Mouse (Mus musculus): ENCODE measurements around the gene Slc11a2. TPM values are rescaled to one million over a fixed set of nuclear protein-coding genes. Genes with fewer than 3 reads are reported as not detected.

The Slc11a2 gene
- total RNA-seq, 1 experiment from 2014 or later = 5.1 TPM

DNA sequence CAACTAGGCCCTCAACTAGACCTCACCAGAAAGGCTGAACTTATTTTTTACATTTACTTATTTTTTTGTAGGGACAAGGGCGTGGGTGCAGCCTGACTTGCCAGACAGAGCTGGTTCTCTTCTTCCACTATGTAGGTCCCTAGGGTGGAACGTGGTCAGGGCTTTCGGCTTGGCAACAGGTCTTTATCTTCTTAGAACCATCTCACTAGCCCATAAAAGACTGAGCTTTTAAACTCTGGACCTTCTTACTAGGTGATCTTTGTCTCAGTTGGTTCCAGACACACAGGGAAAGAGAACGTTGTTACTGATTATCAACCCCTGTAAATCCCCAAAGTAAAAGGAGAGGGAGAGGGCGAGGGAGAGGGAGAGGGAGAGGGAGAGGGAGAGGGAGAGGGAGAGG lies 11.6 kb downstream of the Slc11a2 start:
- no peak for ATAC-seq (replicated peaks; ENCODE audit: insufficient number of reproducible peaks, low FRiP score, low TSS enrichment, poor library complexity, severe bottlenecking)

DNA sequence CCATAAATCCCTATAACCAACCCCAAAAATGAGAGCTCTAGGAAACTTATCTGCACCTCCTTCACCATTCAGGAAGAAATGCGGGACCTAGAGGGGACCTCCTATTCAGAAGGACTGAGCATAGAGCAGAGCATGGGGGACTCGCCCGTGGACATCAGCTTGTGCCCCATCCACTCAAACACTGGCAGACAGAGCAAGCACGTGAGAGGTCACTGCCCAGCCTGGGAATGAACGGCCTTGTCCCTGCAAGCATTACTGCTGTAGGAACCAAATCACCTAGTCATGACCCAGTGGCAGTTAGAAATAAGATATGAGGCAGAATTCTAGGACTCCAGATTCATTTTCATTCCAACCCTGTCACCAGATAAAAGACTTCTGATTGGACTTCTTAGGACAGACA lies 13.1 kb downstream of the Slc11a2 start:
- ATAC-seq (replicated peaks; ENCODE audit: insufficient number of reproducible peaks, low FRiP score, low TSS enrichment, poor library complexity, severe bottlenecking) = no peak

DNA sequence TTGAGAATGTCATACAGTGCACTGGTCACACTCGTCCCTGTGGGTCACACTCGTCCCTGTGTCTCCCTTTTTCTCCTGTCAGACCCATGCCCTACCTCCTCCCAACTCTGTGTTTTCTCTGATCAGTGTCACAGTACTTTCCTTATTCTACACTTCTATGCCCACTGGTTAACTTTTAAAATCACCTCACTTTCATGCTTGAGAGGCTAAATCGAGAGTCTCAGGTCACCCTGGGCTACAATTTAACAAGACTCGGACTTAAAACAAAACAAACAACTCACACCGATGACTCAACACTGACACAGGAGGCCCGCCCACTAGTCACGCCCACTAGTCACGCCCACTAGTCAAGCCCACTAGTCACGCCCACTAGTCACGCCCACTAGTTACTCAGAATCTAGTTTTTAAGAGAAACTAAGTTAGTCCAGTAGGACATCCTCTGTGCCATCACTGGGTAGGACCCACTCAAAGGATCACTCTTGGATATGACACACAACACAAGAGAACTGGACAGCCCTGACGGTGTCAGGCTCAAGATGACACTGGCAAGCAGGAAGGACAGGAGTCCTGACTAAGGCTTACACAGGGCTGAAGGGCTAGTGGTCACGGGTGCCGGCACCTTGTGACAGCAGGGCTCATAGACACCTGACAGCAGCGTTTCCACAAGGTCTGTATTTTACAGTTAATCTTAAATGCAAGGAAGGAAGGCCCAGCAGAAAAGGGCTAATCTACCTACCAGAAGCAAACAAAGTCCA lies 13.8 kb downstream of the Slc11a2 start:
- peak; percentile 89 for ATAC-seq (replicated peaks; ENCODE audit: insufficient number of reproducible peaks, low FRiP score, low TSS enrichment, poor library complexity, severe bottlenecking)

DNA sequence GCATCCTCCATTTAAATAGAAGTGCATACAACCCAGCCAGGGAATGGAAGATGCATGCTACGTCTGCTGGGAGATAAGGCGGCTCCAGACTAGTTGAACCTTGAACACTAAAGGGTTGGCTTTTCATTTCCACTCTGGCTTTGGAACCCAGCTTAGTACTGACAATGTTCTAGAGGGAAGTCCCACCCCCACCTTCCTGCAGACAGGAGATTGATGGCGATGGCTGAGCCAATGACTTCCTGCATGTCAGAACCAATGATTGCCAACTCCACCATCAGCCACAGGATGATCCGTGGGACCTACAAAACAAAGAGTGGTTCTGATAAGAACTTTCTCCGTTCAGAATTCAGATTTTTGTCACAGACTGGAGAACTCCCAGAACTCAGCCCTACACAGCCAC lies 18.8 kb downstream of the Slc11a2 start:
- no peak for ATAC-seq (replicated peaks; ENCODE audit: insufficient number of reproducible peaks, low FRiP score, low TSS enrichment, poor library complexity, severe bottlenecking)

DNA sequence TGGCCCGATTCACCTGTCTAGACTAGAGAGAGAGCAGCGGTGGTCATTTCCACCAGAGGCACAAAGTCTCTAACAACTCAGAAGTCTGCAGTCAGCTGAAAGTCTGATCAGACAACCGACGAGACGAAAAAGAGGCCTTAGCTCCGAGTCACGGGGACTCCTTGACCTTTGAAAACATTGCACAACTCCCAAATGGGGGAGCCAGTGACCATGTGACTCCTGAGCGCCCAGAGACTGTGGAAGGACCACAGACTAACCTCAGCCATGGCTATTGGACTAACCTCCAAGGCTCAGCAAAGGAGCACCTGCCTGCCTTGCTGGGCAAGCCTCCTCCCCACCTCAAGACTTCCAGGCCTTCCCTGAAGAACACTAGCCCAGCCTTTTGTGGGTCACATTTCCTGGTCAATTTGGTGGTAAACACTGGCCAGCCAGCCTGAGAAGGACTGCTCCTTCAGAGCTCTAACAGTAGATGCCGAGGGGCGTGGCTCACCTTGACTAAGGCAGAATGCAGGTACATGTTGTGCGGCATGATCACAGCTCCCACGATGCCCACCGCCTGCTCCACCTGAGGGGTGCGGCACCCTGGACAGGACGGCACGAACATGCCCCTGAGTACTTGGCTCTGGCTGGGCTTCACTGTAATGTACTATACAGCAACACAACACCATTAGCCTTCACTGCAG lies 21.4 kb downstream of the Slc11a2 start:
- peak; percentile 61 for ATAC-seq (replicated peaks; ENCODE audit: insufficient number of reproducible peaks, low FRiP score, low TSS enrichment, poor library complexity, severe bottlenecking)

DNA sequence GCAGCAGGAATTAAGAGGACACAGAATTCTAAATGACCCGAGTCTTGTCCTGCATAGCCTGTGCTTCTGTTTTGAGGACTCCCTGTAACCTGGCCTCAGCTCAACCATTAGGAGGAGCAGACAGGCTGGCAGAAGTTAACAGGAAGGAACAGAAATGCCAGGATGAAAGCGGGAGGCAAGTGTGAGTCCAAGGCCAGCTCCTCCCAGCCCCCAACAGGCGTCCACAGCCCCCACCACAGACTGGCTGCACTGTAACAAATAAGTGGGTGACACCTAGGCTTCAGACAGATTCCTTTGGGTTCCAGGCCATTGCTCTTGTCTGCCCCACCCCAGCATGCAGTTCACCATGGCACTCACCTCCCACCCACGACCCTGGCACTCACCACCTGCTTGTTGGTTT lies 22.1 kb downstream of the Slc11a2 start:
- ATAC-seq (replicated peaks; ENCODE audit: insufficient number of reproducible peaks, low FRiP score, low TSS enrichment, poor library complexity, severe bottlenecking) = no peak

DNA sequence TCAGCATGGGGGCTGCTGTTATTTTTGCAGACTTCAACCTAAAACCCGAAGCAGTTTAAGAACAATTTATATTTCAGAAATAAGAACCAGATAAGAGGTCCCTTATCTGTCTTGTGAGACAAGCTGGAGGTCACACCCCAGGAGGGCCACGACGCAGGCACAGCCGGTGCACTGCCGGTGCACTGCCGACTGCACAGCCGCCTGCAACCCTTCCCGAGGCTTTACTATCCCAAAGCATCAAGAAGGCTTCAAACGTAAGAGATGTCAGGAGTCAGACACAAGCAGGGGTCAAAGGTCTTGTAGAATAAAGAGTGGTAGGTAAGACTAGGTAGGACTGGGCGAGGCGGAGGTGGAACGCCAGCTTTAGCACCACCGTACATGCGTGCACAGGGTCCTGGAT lies 22.5 kb downstream of the Slc11a2 start:
- ATAC-seq (replicated peaks; ENCODE audit: insufficient number of reproducible peaks, low FRiP score, low TSS enrichment, poor library complexity, severe bottlenecking) = no peak

DNA sequence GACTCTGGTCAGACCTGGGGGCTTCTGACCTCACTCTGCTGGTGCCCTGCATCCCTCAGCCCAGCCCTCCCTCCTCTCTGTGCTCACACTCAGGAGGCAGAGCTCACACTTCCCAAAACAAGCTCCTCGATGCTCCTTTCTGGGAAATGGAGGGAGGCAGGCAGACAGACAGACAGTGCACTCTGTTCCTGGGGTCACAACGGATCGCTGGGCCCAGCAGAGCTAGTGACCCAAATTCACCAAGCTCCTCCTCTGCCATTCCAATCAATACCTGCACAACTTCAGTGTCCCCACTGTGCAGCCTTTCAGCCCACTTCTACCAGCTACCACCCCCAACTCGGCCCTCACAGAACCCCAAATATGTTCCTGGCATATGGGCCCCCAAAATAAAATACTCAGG lies 23.1 kb downstream of the Slc11a2 start:
- no peak for ATAC-seq (replicated peaks; ENCODE audit: insufficient number of reproducible peaks, low FRiP score, low TSS enrichment, poor library complexity, severe bottlenecking)

DNA sequence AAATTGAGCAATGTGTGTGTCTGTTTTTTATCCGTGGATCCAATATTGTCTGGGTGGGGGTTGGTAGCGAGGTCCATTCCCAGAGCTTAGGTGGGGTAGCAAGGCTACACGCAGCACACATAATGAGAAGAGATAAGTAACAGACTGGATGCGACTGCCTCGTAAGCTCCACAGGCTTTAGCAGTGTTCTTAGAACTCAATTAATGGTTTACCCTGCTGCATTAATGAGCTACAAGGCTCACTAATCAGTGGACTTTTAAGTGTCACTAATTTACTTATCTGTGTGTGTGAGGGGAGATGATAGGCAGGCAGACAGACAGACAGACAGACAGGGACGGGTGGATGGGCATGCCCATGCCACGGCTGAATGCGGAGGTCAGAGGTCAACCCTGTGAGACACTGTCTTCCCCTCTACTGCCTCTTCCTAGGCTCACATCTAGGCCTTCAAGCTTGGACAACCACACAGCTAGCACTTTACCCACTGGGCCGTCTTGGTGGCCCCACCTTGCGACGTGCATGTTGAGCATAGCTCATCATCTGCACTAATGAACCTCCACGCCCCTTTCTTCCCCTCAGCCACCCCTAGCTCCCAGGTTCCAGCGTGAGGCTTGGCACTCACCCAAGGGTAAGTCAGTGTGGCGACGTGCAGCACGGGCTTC lies 24.2 kb downstream of the Slc11a2 start:
- no peak for ATAC-seq (replicated peaks; ENCODE audit: insufficient number of reproducible peaks, low FRiP score, low TSS enrichment, poor library complexity, severe bottlenecking)

DNA sequence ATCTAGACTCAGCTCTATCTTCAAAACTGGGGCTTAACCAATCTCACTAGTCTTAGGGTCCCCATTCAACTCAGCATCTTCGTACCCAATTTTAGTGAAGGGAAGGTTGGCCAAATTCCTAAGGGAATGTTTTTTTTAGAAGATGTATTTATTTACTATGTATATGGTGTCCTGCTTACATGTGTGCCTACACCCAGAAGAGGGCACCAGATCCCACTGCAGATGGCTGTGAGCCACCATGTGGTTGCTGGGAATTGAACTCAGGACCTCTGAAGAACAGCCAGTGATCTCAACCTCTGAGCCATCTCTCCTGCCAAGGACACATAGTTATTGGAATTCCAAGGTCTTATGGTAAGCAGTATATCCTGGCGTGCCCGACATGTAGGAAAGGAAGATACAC lies 29.3 kb downstream of the Slc11a2 start:
- no peak for ATAC-seq (replicated peaks; ENCODE audit: insufficient number of reproducible peaks, low FRiP score, low TSS enrichment, poor library complexity, severe bottlenecking)

DNA sequence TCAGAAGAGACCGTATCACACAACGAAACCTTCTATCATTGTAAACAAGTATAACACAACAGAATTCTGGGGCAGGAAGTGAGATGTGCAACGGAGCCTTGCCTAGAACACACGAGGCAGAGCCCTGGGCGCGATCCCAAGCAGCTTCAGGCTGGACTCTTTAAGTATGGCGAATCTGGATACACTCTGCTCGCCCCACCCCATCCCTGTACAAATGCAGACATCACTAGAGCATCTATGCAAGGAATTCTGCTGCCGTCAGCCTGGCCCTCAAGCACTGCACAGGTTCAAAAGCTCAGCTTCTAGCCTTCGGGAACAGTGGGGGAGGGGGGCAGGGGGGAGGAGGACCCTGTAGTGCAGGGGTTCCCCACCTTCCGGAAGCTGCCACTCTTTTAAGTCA lies 31.9 kb downstream of the Slc11a2 start:
- no peak for ATAC-seq (replicated peaks; ENCODE audit: insufficient number of reproducible peaks, low FRiP score, low TSS enrichment, poor library complexity, severe bottlenecking)

DNA sequence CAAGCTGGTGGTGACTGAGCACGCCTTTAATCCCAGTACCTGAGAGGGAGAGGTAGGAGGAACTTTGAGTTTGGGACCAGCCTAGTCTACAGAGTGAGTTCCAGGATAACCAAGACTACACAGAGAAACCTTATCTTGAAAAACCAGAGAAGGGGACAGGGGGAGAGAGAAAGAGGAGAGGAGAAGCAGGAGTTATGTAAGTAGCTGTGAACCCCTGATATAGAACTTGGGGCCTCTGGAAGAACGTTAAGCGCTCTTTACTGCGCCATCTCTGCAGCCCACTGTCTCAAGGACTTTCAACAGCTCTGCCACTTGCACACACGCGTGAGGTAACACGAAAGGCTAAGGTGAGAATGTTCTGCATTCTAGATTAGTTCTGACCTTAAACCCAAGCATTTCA lies 33.3 kb downstream of the Slc11a2 start:
- ATAC-seq (replicated peaks; ENCODE audit: insufficient number of reproducible peaks, low FRiP score, low TSS enrichment, poor library complexity, severe bottlenecking) = no peak

DNA sequence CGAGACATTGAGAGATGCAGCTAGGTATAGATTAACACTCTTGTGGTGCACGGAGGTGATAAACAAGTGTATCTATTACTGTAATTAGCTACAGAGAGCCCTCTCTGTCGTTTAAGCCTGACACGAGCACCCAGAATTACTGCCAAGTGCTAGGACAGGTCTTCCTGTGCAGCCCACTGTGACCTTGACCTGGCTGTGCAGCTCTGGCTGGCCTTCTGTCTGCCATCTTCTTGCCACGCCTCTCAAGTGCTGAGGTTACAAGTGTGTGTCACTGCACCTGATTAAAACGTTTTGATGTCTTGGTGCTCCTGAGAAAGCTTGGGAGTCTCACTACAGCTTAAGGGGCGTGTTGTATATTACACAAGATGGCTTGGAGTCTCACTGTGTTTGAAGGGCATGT lies 33.8 kb downstream of the Slc11a2 start:
- ATAC-seq (replicated peaks; ENCODE audit: insufficient number of reproducible peaks, low FRiP score, low TSS enrichment, poor library complexity, severe bottlenecking) = no peak

DNA sequence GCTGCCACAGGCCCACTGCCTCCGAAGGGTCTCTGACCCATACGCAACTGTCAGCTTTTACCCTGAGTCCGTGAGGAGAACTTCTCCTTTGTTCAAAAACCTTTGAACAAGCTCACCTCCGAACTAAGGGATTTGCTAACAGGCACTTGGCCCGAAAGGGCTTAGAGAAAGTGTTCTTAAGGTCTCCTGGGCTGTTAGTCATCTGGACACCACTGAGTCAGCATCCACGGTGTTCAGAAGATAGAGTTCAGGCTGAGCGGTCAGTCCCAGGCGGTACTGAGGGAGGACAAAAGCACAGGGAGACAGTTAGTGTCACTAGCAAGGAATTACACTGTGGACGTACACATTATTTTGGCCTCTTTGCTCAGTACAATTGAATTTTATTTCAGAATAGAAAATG lies 36.0 kb downstream of the Slc11a2 start:
- no peak for ATAC-seq (replicated peaks; ENCODE audit: insufficient number of reproducible peaks, low FRiP score, low TSS enrichment, poor library complexity, severe bottlenecking)

DNA sequence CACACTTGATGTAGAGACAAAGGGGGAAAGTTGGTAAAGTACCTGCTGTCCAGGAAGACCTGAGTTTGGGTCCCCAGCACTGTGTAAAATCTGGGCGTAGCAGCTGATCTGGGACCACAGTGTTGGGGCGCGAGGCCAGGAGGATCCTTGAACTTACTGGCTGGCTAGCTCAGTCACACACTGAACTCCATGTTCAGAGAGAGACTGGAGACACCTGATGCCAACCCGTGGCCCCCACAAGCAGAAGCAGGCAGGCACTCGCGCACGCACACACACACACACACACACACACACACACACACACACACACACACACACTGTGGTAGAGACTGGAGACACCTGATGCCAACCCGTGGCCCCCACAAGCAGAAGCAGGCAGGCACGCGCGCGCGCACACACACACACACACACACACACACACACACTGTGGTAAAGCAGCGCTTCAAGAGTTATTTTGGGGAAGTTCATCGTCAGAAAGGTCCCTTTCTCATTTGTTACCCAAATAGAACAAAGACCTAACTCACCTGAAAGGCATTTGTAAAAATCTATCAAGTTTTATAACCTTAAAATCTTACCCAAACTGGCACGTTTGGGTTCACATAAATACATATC lies 36.5 kb downstream of the Slc11a2 start:
- ATAC-seq (replicated peaks; ENCODE audit: insufficient number of reproducible peaks, low FRiP score, low TSS enrichment, poor library complexity, severe bottlenecking) = 0 out of 2 replicates have a peak, but pooled peaks have one; percentile 27

DNA sequence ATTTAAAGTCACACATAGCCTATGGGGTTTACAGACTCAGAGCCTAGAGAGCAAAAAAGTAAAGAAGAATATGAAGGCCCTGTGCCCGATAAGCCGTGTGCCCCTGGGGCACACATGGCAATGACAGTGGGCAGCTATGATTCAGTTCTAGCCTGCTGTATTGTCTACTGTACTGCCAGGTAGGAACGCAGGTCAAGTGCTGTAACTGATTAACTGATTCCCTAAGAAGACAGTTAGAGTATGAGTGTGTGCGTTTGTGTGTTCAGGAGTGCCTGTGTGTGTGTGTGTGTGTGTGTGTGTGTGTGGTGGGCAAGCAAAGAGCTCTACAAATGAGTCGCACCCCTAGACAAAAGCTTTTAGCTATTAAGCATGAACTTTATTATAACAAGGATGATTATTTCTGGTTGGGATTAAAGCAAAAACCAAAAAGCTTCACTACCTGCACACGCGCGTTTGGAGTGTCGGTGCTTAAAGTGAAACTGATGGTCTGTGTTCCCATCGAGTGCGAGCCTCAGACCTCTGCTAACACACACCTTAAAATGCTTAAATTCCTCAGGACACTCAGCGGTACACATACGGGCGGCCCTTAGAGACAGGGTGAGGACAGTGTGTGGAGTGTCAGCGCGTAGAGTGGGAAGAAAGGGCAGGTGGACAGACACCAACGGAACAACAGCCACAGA lies 37.2 kb downstream of the Slc11a2 start:
- ATAC-seq (replicated peaks; ENCODE audit: insufficient number of reproducible peaks, low FRiP score, low TSS enrichment, poor library complexity, severe bottlenecking) = no peak

DNA sequence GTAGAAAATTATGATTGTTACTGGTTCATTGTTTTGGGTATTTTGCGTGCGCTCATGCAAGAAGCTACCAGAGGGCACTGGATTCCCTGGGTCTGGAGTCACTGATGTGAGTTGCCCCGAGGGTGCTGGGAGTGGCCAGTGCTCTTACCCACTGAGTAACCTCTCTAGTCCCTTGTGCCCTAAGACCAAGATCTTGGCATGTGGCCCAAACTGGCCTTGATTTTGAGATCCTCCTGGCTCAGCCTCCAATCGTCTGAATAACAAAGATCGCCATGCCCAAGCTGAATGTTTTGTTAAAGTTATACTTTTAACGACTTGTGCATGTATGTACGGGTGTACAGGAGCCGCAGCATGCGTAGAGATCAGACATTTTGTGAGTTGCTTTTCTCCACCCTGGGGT lies 39.2 kb downstream of the Slc11a2 start:
- no peak for ATAC-seq (replicated peaks; ENCODE audit: insufficient number of reproducible peaks, low FRiP score, low TSS enrichment, poor library complexity, severe bottlenecking)

DNA sequence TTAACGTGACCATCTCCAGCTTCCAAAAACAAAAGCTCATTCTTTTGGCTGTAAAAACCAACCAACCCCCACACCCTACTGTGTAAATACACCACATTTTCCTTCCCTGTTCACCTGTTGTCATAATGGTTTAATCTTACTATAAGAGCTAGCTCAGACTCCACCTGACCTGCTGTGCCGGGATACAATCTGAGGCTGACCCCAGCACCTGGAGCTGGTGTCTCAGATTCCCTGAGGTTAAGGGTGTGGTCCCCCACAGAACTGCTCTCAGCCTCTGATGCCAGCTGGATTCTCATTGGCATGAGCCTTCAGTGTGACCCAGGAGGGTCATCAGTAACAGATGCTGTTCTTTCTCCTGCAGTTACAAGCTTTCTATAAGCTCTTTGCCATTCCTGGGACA lies 44.8 kb downstream of the Slc11a2 start:
- ATAC-seq (replicated peaks; ENCODE audit: insufficient number of reproducible peaks, low FRiP score, low TSS enrichment, poor library complexity, severe bottlenecking) = no peak

DNA sequence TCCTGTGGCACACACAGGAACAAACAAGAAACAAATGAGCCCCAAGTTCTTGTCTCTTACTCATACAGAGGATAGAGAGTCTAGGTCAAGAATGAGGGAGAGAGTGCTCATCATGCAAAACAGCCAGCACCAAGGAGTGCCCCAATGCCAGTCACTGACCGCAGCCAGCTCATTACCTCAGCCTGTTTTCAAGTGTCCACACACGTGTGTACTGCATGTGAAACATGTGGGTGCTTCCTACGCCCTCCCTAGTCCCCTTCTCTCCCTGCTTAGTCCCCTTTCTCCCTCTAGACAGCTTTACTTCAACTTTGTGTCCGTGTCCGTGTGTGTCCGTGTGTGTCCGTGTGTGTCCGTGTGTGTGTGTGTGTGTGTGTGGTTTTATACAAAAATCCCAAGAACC lies 45.2 kb downstream of the Slc11a2 start:
- ATAC-seq (replicated peaks; ENCODE audit: insufficient number of reproducible peaks, low FRiP score, low TSS enrichment, poor library complexity, severe bottlenecking) = no peak

Data from monocyte, adult 5-6 weeks (primary cell).